Mouse (Mus musculus) inflammation-experienced regulatory T-cells, adult 16 weeks (primary cell): ENCODE results near the gene Lsp1. TPM values are rescaled to one million over a fixed set of nuclear protein-coding genes. Genes with fewer than 3 reads are reported as not detected.

Experiments
- polyA plus RNA-seq: library from polyadenylated mRNA; unstranded; fragments of 100-300 nt; shearing (Covaris generic); gene quantifications from one replicate; pipeline ENCODE4 v1.2.1, GENCODE M21; 2017

Gene Lsp1
- polyA plus RNA-seq: 1,202 TPM

GRCm38 (mm10) chr7:142460636-142461077 is at the start of gene Lsp1:
Gene Lsp1, plus strand, starts transcription at chr7:142460809.

GRCm38 (mm10) chr7:142434137-142434865 is 26.3 kb upstream of the Lsp1 start, which contains the start of gene Syt8:
Gene Syt8, plus strand, starts transcription at chr7:142434850.

GRCm38 (mm10) chr7:142441585-142441984 is 19.0 kb upstream of the Lsp1 start, which contains the start of gene Tnni2:
Gene Tnni2, plus strand, starts transcription at chr7:142441808.

GRCm38 (mm10) chr7:142498575-142498974 is 38.0 kb downstream of the Lsp1 start, which contains the start of gene Tnnt3:
Gene Tnnt3, plus strand, starts transcription at chr7:142498836.

GRCm38 (mm10) chr7:142532671-142533058 is 72.1 kb downstream of the Lsp1 start, which contains the start of gene Mrpl23:
Gene Mrpl23, plus strand, starts transcription at chr7:142532686.

Other genes starting within 250 kb of the Lsp1 start
- gene Gm7579, start 248.9 kb upstream of the Lsp1 start, polyA plus RNA-seq: not detected
- gene Krtap5-5, start 230.8 kb upstream of the Lsp1 start, polyA plus RNA-seq: not detected
- gene Gm40460, start 219.7 kb upstream of the Lsp1 start, polyA plus RNA-seq: not detected
- not detected for gene Gm2431, start 202.5 kb upstream of the Lsp1 start, polyA plus RNA-seq
- gene Gm4559, start 186.4 kb upstream of the Lsp1 start, polyA plus RNA-seq: not detected
- not detected for gene Krtap5-1, start 163.7 kb upstream of the Lsp1 start, polyA plus RNA-seq
- not detected for gene Krtap5-4, start 157.3 kb upstream of the Lsp1 start, polyA plus RNA-seq
- gene Ifitm10, start 87.1 kb upstream of the Lsp1 start, polyA plus RNA-seq: 2.5 TPM
- not detected for gene Gm49369, start 78.1 kb upstream of the Lsp1 start, polyA plus RNA-seq
- 443 TPM for gene Ctsd, start 72.8 kb upstream of the Lsp1 start, polyA plus RNA-seq
- gene Syt8, start 26.0 kb upstream of the Lsp1 start, polyA plus RNA-seq: not detected
- gene Tnni2, start 19.0 kb upstream of the Lsp1 start, polyA plus RNA-seq: not detected
- gene Tnnt3, start 38.0 kb downstream of the Lsp1 start, polyA plus RNA-seq: 2.7 TPM
- 2.9 TPM for gene Mrpl23, start 71.9 kb downstream of the Lsp1 start, polyA plus RNA-seq
- gene Igf2, start 206.0 kb downstream of the Lsp1 start, polyA plus RNA-seq: 2.5 TPM
- gene Gm49394, start 209.1 kb downstream of the Lsp1 start, polyA plus RNA-seq: not detected